Mouse (Mus musculus) cerebellum, postnatal 4 days (tissue): Measurements from ENCODE around the gene Lhx4.

Source experiments
- DNase-seq, 2 experiments: peaks; one replicate each; pipeline ENCODE4 v3.0.0; 2022; ENCODE audit warnings: low spot score in 2 of 2, mixed read lengths in 1 of 2

Gene Lhx4

DNA sequence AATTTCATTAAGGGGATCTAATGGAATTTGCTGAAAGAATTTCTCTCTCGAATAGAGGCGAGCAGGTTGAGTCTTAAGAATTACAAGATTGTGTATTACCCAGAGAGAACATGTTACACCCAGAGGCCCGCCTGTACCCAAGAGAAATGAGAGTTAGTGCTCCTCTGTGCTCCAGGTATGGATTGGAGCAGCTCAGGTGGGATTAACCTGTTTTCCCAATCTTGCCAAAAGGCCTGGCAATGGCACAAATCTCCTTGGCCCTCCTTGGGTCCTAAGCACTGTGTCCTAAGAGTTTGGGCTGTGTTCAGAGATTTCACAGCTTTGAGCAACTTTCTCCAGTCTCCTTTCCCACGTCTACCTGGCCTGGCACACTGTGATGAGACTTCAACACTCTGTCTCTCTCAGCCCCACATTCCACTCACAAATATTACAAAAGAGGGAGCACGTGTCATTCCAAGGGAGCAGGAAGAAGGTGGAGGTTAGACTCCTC is 48.2 kb downstream of the Lhx4 start:
- no peak for DNase-seq

DNA sequence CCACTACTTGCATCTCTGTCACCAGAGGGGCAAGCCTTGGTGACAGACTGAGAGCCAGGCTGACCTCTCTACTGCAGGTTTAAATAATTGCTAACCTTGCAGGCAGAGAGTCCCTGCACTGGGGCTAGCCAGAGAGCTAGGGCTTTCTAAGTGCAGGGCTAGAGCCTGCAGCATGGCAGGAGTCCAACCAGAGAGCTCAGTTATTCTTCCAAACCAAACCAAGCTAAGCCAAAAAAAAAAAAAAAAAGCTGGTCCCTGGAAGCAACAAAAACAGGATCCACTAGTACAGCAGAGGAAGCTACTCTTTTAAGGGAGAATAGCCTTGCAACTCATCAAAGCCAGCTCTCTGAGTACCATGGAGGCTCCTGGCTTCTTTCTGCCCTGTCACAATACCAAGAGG is 50.6 kb downstream of the Lhx4 start:
- DNase-seq = no peak

DNA sequence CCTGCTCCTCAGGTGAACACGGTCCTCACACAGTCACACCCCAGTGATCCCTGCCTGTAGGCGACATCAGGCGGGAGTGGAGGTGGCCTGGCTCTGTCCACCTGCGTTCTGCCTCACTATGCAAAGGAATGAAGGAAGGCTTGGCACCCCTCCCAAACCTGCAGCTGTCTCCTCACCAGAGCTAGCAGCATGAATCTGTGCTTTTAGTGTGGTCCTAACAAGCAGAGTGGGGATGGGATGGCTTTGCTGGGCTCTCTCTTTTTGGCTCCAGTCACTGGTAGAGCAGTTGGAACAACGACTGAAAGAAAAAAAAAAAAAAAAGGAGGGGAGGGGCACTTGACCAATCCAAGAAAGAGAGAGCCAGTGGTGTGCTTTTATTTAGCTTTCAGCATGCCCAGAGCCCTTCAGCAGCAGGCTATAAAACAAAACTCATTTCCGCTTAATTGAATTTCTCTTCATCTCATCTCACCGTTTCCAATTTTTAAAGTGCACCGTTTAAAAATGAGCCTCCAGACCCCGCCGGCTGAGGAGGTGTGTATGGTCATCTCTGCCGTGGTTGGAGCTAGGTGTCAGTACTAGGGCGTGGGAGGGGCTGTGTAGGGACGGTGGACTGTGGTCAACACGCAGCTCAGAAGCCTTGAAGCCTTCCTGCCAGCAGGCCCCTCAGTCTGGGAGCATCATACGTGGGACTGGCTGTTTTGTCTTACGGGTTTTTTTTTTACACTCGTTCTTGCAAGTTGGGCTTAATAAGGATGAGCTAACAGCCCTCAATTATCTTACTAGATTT is 52.9 kb downstream of the Lhx4 start:
- DNase-seq = no peak

DNA sequence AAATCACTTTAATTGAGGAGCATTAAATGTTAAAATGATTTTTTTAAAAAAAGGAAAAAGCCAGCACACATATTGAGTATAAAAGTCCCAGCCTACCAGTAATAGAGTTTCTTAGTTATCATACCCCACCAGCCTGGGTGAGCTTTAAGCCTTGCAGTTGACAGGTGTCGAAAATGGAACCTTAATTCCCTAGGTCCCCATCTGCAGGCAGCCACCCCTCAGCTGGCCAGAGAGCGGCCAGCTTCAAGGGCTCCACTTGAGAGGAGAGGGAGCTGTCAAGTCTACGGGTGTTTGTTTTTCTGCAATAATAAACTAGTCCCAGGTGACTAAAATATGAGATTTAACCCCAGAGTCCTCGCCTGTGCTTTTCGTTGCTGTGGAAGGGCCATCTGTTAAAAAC is 58.0 kb downstream of the Lhx4 start:
- DNase-seq = no peak

DNA sequence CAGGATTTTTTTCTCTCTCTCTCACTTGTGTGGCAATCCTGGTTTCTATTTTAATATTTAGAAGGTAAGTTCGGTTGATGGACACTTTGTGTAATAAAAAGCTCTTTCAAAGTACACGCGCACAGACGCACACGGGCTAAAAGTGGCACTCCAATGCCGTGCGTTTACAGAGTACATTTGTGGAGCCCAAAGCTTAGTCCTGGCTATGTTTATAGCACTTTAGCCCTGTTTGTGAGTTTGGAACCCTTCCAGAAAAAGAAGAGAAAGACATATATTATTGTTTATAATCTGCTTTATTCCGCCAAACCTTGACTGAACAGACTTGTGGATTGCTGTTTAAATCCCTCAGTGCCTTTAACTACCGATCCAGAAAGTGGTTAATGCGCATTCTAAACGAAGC is 58.5 kb downstream of the Lhx4 start:
- no peak for DNase-seq

DNA sequence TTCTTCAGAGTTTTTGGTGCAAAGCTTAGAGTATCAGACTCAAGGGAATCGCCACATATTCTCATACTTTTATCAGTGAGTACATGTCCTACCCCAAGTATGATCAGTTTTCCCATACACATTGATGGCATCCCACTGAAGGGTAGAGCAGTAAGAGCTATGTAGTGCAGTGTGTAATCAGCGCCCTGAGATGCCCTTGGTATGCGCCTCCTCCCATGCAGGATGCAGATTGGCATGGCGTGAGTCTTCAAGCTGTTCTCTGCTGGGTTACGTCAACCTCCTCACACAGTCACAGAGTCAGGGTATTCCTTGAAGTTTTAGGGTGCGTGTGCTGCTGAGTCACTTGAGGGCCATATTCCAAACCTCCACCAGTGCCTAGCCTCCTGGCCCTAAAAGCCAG is 59.3 kb downstream of the Lhx4 start:
- no peak for DNase-seq

DNA sequence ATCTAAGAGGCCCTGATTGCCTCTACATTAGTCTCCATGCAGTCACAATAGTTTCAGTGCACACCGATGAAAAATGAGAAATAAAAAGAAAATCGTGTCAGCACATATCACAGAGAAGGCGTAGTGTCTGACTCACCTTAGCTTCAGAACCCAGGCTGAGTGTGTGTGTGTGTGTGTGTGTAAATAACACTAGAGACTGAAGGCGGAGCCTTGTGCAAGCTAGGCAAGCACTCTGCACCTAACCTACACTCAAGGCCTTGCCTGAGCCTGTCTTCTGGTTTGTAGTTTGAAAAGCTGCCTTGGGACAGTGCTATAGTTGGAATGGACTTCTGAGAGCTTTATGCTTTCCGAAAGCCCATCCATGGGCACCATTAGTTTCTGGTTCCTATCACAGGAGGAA is 61.9 kb downstream of the Lhx4 start:
- no peak for DNase-seq

DNA sequence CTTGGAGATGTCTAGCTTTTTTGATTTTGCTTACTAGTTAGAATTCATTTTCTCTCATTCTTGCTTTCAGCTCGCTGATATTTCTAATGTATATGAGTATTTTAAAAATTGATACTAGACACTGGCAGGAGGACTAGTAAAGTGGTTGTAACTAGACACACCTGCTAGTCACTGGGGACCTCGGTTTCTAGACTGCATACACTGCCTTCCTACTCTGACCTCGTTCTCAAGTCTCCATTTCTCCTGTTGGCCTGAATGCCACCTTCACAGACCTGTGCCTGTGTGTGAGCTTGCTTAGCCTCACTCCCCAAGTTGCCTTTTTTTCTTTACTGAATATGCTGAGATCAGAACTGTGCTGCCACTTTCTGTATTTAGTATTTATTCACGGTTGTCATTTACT is 62.3 kb downstream of the Lhx4 start:
- no peak for DNase-seq

DNA sequence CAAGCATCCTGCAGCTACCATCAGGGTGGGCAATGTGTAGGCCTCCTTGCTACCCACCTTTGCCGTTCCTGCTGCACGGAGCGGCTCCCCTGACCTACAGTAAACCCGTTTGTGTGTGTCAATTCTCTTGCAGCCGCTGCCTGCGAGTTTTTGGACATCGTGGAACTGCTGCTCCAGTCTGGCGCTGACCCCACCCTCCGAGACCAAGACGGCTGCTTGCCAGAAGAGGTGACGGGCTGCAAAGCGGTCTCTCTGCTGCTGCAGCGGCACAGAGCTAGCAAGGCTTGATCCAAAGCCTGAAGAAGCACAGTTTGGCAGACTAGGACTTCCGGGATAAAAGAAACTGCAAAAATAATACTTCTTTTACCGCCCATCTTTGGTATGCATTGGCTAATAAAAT is 64.7 kb downstream of the Lhx4 start:
- no peak for DNase-seq

DNA sequence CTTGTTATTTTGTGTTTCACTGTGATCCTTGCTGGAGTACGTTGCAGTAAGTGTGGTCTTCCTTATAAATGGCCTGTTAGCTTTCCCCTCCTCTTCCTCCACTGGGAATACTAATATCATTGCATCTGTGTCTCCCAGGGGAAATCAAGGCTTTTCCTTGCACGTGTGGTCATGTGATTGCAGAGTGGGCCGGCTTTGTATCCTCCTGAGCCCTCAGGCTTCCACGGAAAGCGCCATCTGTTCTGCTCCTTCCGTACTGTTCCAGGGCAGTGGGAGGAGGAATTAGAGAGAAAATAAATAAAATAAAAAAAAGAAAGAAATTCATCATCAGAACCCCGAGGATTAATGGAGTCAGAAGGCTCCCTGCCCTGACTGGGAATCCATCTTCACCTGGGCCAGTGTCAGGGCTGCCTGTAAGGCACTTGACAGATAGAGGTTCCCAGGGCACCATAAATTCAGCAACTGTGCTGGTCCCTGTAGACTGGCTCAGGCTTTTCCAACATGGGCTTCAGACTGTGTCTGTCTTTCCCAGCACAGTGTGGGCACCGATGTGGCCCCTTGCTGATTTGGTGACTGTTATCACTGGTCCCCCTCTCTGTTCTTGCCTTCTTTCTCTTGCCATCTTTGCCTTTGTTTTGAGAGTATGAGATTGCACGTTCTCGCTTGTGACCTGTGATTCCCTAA is 70.2 kb downstream of the Lhx4 start:
- DNase-seq = no peak

DNA sequence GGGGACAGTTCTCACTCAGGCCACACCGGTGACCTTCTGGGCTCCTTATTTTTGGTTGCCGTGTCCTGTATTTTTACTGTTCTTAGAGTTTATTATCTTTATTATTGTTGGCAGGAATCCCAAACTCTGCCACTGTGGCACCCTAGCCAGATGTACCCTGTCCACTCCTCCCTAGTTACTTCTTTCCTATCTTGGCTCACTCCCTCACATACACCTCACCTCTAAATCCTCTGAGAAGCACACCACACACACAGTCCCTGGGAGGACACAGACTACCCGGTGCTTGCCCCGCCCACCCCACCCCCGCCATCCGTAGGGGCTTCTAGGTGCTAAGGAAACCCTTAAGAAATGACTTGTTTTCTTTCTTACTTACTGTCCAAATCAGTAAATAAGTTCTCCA is 75.9 kb downstream of the Lhx4 start:
- no peak for DNase-seq

DNA sequence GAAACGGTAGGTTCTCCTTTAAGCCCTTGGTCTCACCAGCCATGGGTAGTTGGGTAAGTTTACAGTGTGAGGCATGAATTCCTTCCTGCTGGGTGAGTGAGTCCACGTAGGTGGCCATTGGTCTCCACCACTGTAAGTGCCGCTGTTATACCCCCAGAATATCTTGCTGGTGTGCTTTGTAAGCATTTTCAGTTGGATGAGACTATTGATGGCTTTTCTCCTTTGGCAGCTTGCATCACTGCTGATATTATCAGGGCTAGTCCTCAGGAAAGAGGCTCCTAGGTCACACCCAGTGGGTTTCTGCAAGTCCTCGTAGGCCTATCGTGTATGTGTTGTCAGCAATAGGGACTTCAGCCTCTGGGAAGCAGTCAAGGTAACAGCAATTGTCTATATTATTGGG is 87.5 kb downstream of the Lhx4 start:
- no peak for DNase-seq

DNA sequence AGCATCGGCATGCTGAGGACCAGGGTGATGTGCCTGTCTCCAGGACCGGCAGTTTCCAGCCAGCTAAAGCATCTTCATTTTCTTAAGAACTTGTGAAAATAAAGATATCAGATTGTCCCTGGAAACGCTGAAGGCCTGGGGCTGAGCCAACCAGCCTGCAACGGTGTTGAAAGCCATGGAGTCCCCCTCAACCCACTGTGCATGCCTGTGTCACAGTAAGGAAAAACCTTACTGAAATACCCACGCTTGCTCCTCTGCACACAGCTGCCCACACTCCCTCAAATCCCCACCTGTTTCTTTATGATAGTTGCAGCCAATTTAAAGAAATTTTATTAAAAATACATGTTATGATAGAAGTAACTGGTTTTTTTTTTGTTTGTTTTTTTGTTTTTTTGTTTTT is 95.2 kb downstream of the Lhx4 start:
- no peak for DNase-seq

DNA sequence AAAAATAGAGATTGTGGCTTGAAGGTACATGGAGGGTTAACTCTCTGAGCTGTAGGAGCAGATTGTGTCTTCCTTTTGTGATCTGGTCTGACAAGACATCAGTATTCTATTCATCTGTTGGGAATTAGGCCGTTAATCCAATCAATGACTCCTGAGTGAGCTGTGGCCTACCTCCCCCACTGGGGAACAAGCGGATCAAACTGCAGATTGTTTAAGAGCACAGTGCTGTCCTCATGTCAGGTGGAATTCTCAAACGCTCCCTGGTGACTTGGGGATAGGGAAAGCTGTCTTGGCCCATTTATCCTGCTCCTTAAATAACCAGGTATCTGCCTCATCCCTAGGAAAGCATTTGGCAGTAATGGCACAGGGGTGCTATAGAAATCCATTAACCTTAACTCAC is 96.5 kb downstream of the Lhx4 start:
- no peak for DNase-seq

DNA sequence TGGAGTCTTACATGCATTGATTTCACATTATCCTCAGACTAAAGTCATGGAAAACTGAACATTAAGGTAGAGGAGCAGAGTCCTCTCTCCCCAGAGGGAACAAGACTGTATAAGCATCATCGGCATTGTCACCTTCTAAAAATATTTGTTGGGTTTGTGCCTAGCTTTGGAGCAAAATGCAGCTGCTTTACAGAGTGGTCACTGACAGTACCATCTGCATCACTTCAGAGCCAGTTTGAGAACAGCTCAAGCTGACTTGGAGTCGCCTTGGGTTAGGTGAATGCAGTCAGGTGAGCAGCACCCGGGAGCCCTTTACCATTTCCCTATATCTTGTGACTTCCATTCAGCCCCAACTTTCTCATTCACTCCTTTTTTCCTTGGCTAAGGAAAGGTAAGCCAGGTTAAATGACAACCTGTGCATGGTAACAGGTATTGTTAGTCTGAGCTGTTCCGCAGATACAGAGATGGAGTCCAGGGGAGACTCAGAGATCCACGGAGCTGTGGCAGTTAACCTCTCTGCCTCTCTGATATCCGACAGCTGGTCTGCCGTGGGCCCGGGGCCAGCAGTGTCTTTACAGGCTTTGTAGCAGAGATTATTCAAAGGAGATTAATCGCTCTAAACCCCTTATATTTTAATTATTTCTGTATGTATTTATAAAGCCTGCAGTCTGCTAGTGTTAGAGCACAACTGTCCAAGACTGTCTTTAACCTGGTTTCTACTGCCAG is 101.2 kb downstream of the Lhx4 start:
- peak in 1 of 2 experiments; percentile 13 for DNase-seq
